In genomic region chr10:98212876-98213587, GRCm38 (mm10) we compare ENCODE assay signal across 19 mouse cellular contexts.
DNase-seq lines count a peak whose midpoint lies in the region; ATAC-seq and TF ChIP-seq lines count a peak whose summit lies in the region.
"Had no signal": no experiment of that assay in that cellular context is flagged by ENCODE, and none has a peak within 500 bp of the region (broad histone marks: within the 10 kb centered on the region; RNA-seq: fewer than 3 reads in every experiment).

No protein-coding gene starts in this region.

- H3K36me3 ChIP-seq in stomach, embryonic 14.5 days (ENCODE audit: control insufficient read depth, insufficient read depth, low read length), result no peaks in the 10 kb centered on the region
- H3K36me3 ChIP-seq in stomach, postnatal 0 days (ENCODE audit: control insufficient read depth, insufficient read depth, low read length), result no peaks in the 10 kb centered on the region
- no peaks in the 10 kb centered on the region for H3K36me3 ChIP-seq in liver, postnatal 0 days (replicated peaks; ENCODE audit: insufficient read depth, low read length)
- H3K36me3 ChIP-seq: forebrain, embryonic 15.5 days; heart, embryonic 12.5 days; limb, embryonic 15.5 days; midbrain, embryonic 12.5 days had no signal

- intact Hi-C loops in heart, postnatal 25 days (cut with DNase I), result no loop called here
- intact Hi-C loops in left cerebral cortex, postnatal 4 days (cut with DNase I), result no loop called here

- H3K9me3 ChIP-seq in stomach, embryonic 14.5 days (ENCODE audit: control insufficient read depth, low read depth, low read length), result no peaks in the 10 kb centered on the region
- H3K9me3 ChIP-seq in stomach, postnatal 0 days (ENCODE audit: control insufficient read depth, low read length), result no peaks in the 10 kb centered on the region
- H3K9me3 ChIP-seq in liver, postnatal 0 days (ENCODE audit: low read length), result no peaks in the 10 kb centered on the region
- H3K9me3 ChIP-seq: forebrain, embryonic 15.5 days; heart, embryonic 12.5 days; limb, embryonic 15.5 days; midbrain, embryonic 12.5 days had no signal

- H3K27ac ChIP-seq in stomach, embryonic 14.5 days (ENCODE audit: low read length), result peak overlapping the region; percentile 12; the same call in 1 of the 2 replicates
- H3K27ac ChIP-seq in stomach, postnatal 0 days (replicated peaks), result no peak overlapping the region
- H3K27ac ChIP-seq in liver, postnatal 0 days (ENCODE audit: low read depth), result no peak overlapping the region
- H3K27ac ChIP-seq: forebrain, embryonic 15.5 days; hindbrain, embryonic 14.5 days; limb, embryonic 15.5 days; macrophage; midbrain, embryonic 12.5 days had no signal

- no peaks in the 10 kb centered on the region for H3K27me3 ChIP-seq in stomach, embryonic 14.5 days (ENCODE audit: control insufficient read depth, insufficient read depth, low read length)
- H3K27me3 ChIP-seq in stomach, postnatal 0 days (ENCODE audit: control insufficient read depth, insufficient read depth, low read length), result no peaks in the 10 kb centered on the region
- H3K27me3 ChIP-seq in liver, postnatal 0 days (ENCODE audit: insufficient read depth, low read length), result no peaks in the 10 kb centered on the region
- H3K27me3 ChIP-seq: forebrain, embryonic 15.5 days; heart, embryonic 12.5 days; limb, embryonic 15.5 days; midbrain, embryonic 12.5 days had no signal

- DNase-seq in heart, adult 8-10 months (ENCODE audit: low spot score), result peak; percentile 7
- DNase-seq in heart, postnatal 25 days (ENCODE audit: low spot score), result no peak
- DNase-seq in left cerebral cortex, adult 11 months (ENCODE audit: low spot score), result peak; percentile 17
- no peak for DNase-seq in left cerebral cortex, postnatal 4 days
- no peak for DNase-seq in stomach, postnatal 0 days (ENCODE audit: low spot score)
- no peak for DNase-seq in liver, postnatal 0 days
- DNase-seq in cerebellum, postnatal 36 days, result no peak
- DNase-seq: adrenal gland, adult 8-10 months; cerebellum, adult 2 months; gastrocnemius, postnatal 14 days; thymus, adult 18-20 months had no signal

- H3K4me2 ChIP-seq in stomach, embryonic 14.5 days (replicated peaks; ENCODE audit: low read depth, low read length), result no peak overlapping the region
- no peak overlapping the region for H3K4me2 ChIP-seq in stomach, postnatal 0 days (replicated peaks; ENCODE audit: low read depth)
- no peak overlapping the region for H3K4me2 ChIP-seq in liver, postnatal 0 days (ENCODE audit: low read depth, low read length)
- H3K4me2 ChIP-seq: forebrain, embryonic 15.5 days; heart, embryonic 12.5 days; hindbrain, embryonic 14.5 days; limb, embryonic 15.5 days; midbrain, embryonic 12.5 days had no signal

- WGBS in stomach, embryonic 14.5 days, result 51% methylated on average over 7 of the region's 7 CpGs
- 27% methylated on average over 7 of the region's 7 CpGs for WGBS in stomach, postnatal 0 days
- WGBS in liver, postnatal 0 days (ENCODE audit: insufficient replicate concordance), result 68% methylated on average over 7 of the region's 7 CpGs

- H3K4me1 ChIP-seq in stomach, embryonic 14.5 days (ENCODE audit: control insufficient read depth, insufficient read depth, low read length), result no peaks in the 10 kb centered on the region
- H3K4me1 ChIP-seq in stomach, postnatal 0 days (replicated peaks; ENCODE audit: control insufficient read depth, insufficient read depth), result no peaks in the 10 kb centered on the region
- H3K4me1 ChIP-seq in liver, postnatal 0 days (ENCODE audit: insufficient read depth), result no peaks in the 10 kb centered on the region
- H3K4me1 ChIP-seq: forebrain, embryonic 15.5 days; heart, embryonic 12.5 days; limb, embryonic 15.5 days; midbrain, embryonic 12.5 days had no signal

- no peak for TF ChIP-seq EP300 in stomach, postnatal 0 days (optimal IDR thresholded peaks at IDR 0.05)
- TF ChIP-seq EP300 in liver, postnatal 0 days (IDR thresholded peaks at IDR 0.05; ENCODE audit: low read depth), result no peak

- H3K9ac ChIP-seq in stomach, embryonic 14.5 days (replicated peaks; ENCODE audit: low read depth, low read length), result no peak overlapping the region
- no peak overlapping the region for H3K9ac ChIP-seq in stomach, postnatal 0 days (ENCODE audit: low read length)
- H3K9ac ChIP-seq in liver, postnatal 0 days (replicated peaks), result no peak overlapping the region
- H3K9ac ChIP-seq: forebrain, embryonic 15.5 days; heart, embryonic 12.5 days; hindbrain, embryonic 14.5 days; limb, embryonic 15.5 days; midbrain, embryonic 12.5 days had no signal

- H3K4me3 ChIP-seq in stomach, embryonic 14.5 days (ENCODE audit: low read depth, low read length), result no peak overlapping the region
- H3K4me3 ChIP-seq in stomach, postnatal 0 days (ENCODE audit: low read depth, low read length), result no peak overlapping the region
- H3K4me3 ChIP-seq in liver, postnatal 0 days (ENCODE audit: low read depth, low read length), result no peak overlapping the region
- H3K4me3 ChIP-seq: forebrain, embryonic 15.5 days; heart, embryonic 12.5 days; limb, embryonic 15.5 days; midbrain, embryonic 12.5 days had no signal

- no peak for ATAC-seq in stomach, embryonic 14.5 days (ENCODE audit: insufficient number of reproducible peaks, insufficient read depth, low FRiP score, low read depth)
- ATAC-seq in stomach, postnatal 0 days (ENCODE audit: low FRiP score, low TSS enrichment), result no peak
- ATAC-seq in liver, postnatal 0 days, result no peak
- ATAC-seq: forebrain, embryonic 15.5 days; intestine, embryonic 16.5 days had no signal

- TF ChIP-seq CTCF in stomach, postnatal 0 days (IDR thresholded peaks at IDR 0.05; ENCODE audit: low read depth), result no peak
- no peak for TF ChIP-seq CTCF in liver, postnatal 0 days (IDR thresholded peaks at IDR 0.05; ENCODE audit: low read depth)

Comparison
In these comparisons a context has a peak if more than half of its experiments do, and no peak if none do; other contexts are left out.
1. DNase-seq: peak in heart, adult 8-10 months (single experiment) and left cerebral cortex, adult 11 months (single experiment); none in heart, postnatal 25 days (single experiment), left cerebral cortex, postnatal 4 days (single experiment), stomach, postnatal 0 days (single experiment), liver, postnatal 0 days (single experiment) and cerebellum, postnatal 36 days (0 of 2).